Mouse (Mus musculus): ENCODE data around the gene Rasa3.

The Rasa3 gene

GRCm38 (mm10) chr8:13677413-13677883, at the start of gene Rasa3:
Gene Rasa3, minus strand, starts transcription at chr8:13677603.
- peak; percentile 97 to 98 for DNase-seq

GRCm38 (mm10) chr8:13725722-13726121, 48.3 kb upstream of the Rasa3 start:
- DNase-seq: peak; percentile 39 to 79

- DNase-seq: no peak
These were observed 41.6 kb upstream of the Rasa3 start for GRCm38 (mm10) chr8:13718980-13719379.

GRCm38 (mm10) chr8:13708514-13708913, 31.1 kb upstream of the Rasa3 start:
- DNase-seq: no peak

GRCm38 (mm10) chr8:13706918-13707317, 29.5 kb upstream of the Rasa3 start:
- DNase-seq: no peak

GRCm38 (mm10) chr8:13705668-13706067, 28.3 kb upstream of the Rasa3 start, which contains the start of gene Cfap97d2:
Gene Cfap97d2, plus strand, starts transcription at chr8:13705889.
- DNase-seq: peak in 1 of 2 experiments; percentile 42

GRCm38 (mm10) chr8:13704301-13704700, 26.9 kb upstream of the Rasa3 start:
- DNase-seq: no peak

GRCm38 (mm10) chr8:13703756-13704155, 26.4 kb upstream of the Rasa3 start:
- DNase-seq: no peak

GRCm38 (mm10) chr8:13702755-13703154, 25.4 kb upstream of the Rasa3 start:
- no peak for DNase-seq

GRCm38 (mm10) chr8:13699323-13699949, 22.0 kb upstream of the Rasa3 start:
- no peak for DNase-seq

- no peak for DNase-seq
These were observed 20.9 kb upstream of the Rasa3 start for GRCm38 (mm10) chr8:13698281-13698680.

GRCm38 (mm10) chr8:13697681-13698080, 20.3 kb upstream of the Rasa3 start:
- DNase-seq: no peak

GRCm38 (mm10) chr8:13697196-13697595, 19.8 kb upstream of the Rasa3 start:
- DNase-seq: no peak

GRCm38 (mm10) chr8:13696157-13696556, 18.8 kb upstream of the Rasa3 start:
- no peak for DNase-seq

- DNase-seq: no peak
These were observed 17.9 kb upstream of the Rasa3 start for GRCm38 (mm10) chr8:13695203-13695867.

GRCm38 (mm10) chr8:13694735-13695134, 17.3 kb upstream of the Rasa3 start:
- DNase-seq: no peak

- no peak for DNase-seq
These were observed 15.1 kb upstream of the Rasa3 start for GRCm38 (mm10) chr8:13692302-13693066.

- no peak for DNase-seq
These were observed 11.9 kb upstream of the Rasa3 start for GRCm38 (mm10) chr8:13689331-13689730.

GRCm38 (mm10) chr8:13688461-13688860, 11.1 kb upstream of the Rasa3 start:
- peak; percentile 51 to 57 for DNase-seq

GRCm38 (mm10) chr8:13687941-13688340, 10.5 kb upstream of the Rasa3 start:
- no peak for DNase-seq

- DNase-seq: no peak
These were observed 9.8 kb upstream of the Rasa3 start for GRCm38 (mm10) chr8:13687101-13687717.

- DNase-seq: no peak
These were observed 9.0 kb upstream of the Rasa3 start for GRCm38 (mm10) chr8:13686426-13686825.

GRCm38 (mm10) chr8:13685674-13686314, 8.4 kb upstream of the Rasa3 start:
- no peak for DNase-seq
